Mouse (Mus musculus): ENCODE data around the gene Otop1. TPM values are rescaled to one million over a fixed set of nuclear protein-coding genes. Genes with fewer than 3 reads are reported as not detected.

Gene Otop1
- total RNA-seq, 2 experiments from 2014 or later = 0.10 to 0.15 TPM

DNA sequence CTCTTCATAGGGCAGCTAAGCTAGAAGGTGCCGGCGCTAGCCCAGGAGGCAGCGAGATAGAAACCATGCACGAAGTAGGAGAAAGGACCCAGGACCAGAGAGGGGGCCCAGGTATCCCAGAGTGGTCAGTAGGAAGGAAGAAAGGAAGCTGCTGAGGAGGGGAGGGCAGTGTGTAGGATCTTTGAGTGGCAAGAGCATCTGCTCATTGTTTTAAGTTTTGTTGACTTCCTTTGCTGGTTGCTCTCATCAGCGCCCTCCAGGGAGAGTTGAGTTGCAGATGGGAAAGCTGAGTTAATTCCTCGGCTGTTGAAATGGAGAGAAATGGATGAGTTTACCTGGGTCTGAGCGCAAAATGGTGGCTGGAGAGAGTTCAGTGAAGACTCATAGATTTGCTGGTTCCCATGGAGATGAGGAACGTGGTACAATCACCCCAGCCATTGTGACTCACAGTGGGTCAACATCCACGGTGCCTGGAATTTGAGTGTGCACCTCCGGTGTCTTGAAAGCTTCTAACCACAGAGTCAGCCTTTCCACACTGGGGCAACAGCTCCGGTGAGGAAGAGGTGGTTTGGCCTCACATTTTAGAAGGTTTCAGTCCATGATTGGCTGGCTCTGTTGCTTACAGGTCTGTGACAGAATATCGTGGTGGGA lies 26.1 kb downstream of the Otop1 start:
- DNase-seq (ENCODE audit: low spot score in 2 of 2) = no peak

DNA sequence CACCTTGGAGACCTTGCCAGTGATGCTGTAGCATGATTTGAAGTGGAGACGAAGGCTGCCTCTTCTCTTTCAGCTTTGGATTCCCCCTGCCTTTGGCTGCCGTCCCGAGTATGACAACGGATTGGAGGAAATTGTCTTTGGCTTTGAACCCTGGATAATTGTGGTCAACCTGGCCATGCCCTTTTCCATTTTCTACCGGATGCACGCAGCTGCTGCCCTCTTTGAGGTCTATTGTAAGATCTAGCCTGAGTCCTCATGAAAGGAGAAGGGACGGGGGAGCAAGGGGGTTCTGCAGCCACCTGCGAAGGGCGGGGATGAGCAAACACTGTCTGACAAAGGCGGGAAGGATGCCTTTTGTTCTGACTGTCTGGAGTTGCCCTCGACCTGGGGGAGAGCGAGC lies 26.9 kb downstream of the Otop1 start:
- DNase-seq (ENCODE audit: low spot score in 2 of 2) = no peak

DNA sequence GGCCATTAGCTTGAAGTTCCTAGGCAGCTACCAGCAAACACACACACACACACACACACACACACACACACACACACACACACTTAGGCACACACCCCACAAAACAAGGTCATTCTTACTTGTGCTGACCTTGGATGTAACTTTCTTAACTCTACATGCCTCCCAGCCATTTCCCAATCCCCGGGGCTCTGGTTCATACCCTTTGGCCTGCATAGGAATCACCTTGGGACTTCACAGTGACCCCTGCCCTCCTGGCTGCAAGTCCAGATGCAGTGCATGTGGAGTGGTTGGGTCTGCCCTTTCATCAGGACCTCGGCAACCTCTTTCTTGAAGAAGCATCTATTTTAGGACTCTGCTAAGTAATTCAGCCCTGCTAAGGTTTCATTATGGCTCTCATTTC lies 29.5 kb downstream of the Otop1 start:
- DNase-seq (ENCODE audit: low spot score in 2 of 2) = no peak

DNA sequence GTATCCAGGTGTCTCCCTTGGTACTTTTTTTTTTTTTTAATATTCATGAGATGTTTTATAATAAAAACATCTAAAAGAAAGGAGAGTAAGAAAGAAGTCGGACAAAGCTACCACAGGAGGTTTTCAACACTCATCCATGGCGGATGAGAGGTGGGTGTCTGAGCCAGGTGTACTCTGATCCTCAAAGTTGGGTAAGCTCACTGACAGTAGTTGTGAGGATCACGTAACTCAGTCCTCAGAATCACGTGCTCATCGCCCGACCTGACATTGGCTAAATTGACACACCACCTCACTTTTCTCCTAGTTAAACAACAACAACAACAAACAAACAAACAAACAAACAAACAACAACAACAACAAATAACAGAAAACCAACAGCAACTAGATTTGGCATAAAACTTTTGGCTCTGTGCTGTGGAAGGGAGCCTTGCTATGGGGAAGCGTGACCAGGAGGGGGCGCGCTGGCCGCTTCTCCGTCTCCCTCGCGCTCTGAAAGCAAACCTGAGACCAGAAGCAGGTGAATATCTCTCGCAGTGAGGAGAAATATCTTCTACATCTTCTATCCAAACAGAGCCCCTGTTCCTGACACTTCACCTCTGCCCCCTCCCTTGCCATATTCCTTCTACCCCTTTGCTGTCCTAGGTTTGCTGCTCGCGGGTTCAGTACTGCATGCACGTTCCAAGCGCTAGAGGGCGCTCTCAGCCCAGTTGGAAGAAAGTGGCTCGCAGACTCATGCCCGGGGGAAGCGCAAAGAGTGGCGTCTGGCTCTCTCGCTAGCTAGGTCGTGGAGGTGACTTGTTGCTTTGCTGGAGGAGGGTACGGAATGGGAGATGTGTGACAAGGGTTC lies 31.7 kb downstream of the Otop1 start:
- peak; percentile 86 to 95 for DNase-seq (ENCODE audit: low spot score in 2 of 2)

DNA sequence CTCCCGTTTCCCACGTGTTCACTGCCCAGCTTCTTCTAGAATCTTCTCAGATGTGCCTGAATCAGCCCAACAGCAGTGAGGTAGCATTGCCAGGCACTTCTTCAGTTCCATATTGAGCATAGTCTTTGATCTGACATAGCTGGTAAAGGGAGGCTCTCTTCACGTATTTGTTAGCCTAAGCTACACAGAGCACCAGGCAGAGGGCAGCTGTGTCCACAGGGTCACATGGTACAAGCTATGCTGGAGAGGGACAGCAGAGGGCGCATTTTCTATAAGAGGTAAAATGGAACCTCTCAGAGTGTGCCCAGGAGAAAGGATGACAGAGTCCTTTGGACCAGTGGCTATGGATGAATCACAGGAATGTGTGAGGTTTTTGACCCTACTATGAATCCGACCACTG lies 33.1 kb downstream of the Otop1 start:
- DNase-seq (ENCODE audit: low spot score in 2 of 2) = peak; percentile 25 to 81

DNA sequence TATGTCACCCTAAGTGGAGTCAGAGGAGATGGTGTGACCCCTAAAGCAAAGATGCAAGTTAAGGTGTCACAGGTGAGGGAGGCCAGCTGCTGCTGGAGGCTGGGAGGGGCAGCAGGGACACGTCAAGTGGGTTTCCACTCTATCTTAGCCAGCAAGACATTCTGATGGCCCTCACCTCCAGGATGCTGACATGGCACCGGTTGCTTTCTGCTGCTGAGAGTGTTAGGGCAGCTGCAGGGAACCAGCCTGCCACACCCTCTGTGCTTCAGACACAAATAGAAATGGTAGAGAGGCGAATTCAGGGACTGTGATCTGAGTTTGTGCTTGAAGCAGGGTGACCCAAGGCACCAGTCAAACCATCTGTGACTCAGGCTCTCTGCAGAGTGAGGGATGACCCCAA lies 34.0 kb downstream of the Otop1 start:
- DNase-seq (ENCODE audit: low spot score in 2 of 2) = no peak

DNA sequence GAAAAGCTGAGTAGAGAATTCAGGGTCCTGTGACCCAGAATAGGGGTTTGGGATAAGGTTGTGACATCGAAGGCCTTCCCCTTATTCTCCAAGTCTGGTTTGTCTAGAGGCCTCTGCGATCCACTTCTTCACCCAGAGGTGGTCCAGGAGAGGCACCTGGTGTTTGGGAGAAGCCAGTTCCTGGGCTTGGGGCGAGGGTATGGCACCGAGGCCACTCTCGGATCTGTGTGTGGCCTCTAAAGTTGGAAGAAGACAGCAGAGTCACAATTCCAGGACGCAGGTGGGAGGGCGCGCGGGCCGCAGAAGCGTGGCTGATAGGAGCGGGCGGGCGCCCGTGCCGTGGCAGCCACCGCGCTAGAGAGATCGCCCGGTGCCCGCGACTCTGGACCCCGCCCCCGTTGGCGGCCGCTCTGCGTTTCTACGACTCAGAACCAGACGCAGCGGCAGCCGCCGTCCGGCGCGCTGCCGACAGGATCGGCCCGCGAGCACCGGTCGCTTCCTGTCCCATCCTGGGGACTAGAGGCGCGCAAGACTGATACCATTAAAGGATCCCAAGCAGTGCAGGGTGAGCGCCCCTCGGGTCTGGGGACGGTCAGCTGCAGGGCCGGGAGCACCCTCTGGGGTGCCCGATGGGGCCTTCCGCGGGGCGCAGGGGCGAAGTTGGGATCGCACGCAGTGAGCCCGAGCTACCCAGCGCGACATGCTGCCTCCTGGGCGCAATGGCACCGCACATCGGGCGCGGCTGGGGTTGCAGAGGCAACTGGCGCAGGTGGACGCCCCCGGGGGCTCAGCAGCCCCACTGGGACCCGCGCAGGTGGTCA lies 43.4 kb downstream of the Otop1 start, which contains the start of gene Drd5:
Gene Drd5, plus strand, starts transcription at position 402 of the 821 bp plus-strand sequence.
- no peak for DNase-seq (ENCODE audit: low spot score in 2 of 2)

DNA sequence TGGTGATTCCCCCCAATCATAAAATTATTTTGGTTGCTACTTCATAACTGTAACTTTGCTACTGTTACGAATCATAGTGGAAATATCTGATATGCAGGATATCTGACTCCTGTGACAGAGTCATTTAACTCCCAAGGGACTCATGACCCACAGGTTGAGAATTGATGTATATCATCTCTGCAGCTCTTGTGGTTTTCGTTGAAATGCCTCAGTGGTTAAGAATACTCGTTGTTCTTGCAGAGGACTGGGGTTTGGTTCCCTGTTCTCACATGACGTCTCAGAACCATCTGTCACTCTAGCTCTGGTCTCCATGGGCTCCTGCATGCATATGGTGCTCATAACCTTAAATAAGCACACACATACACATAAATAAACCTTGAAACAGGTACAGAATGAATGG lies 57.6 kb downstream of the Otop1 start:
- DNase-seq (ENCODE audit: low spot score in 2 of 2) = no peak

DNA sequence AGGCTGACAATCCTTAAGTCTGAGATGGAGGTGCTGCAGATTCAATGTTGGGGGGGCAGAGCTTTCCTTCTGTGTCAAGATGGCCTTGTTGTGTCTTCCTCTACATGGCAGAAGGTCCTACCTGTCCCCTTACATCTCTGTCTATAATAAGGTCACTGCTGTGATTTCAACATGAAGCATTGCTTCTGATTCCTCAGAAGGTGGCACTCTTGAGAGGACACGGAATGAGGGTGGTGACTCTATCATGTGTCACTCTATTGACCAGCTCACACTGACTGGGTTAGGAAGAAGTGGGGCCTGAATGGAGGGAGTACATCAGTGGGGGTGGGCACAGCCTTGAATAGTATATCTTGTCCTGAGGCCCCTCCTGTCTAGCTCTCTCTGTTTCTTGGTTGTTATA lies 58.8 kb downstream of the Otop1 start:
- no peak for DNase-seq (ENCODE audit: low spot score in 2 of 2)

DNA sequence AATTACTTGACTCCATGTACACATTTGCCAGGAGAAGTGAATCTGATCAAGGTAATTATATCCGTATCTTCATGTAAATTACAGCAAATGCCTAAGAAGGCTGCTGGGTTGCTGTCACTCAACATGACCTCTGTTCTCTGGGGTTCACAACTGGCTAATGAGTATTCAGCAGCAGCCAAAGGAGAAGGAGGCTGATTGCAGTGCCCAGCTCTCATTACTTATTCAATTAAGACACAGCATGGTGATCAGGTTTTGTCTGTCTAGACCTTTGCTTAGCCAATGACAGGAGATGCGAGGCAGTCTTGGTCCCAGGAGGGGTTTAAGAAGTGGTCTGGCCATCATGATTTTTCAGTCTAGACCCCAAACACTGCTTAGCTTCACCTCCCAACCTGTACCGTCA lies 67.3 kb downstream of the Otop1 start:
- DNase-seq (ENCODE audit: low spot score in 2 of 2) = no peak

DNA sequence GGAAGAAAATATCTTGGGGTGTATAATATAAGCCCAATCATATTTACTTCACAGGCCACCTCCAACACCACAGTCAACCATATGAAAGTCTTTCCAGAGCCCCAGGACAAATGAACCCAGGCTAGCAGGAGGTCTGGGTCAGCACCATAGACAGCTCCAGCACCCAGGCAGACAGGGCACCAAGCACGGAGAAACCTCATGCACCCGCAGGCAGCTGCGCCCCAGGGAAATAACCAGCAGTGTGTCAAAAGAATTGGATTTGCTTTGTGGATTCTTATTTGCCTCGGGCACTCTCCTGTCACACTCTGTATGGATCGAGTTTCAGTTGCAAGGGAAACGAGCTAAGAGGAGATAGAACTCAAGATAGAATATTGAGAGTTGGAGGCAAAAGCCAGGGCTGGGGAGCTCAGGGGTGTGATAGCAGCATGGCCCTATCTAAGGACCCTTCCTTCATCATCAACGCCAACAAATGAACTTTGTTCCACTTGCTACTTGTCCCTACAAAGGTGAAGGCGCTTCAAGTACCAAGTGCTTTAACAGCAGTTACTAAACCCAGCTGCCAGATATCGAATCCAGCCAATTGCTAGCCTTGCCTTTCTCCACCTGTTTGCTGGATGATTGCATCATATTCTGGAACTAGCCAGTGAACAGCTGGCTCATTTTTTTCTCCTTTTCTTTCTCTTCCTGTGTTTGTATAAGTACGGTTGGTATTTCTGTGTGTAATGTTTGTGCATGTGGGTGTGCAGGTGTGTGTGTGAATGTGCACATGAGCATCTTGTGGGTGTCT lies 71.1 kb downstream of the Otop1 start:
- DNase-seq (ENCODE audit: low spot score in 2 of 2) = no peak

DNA sequence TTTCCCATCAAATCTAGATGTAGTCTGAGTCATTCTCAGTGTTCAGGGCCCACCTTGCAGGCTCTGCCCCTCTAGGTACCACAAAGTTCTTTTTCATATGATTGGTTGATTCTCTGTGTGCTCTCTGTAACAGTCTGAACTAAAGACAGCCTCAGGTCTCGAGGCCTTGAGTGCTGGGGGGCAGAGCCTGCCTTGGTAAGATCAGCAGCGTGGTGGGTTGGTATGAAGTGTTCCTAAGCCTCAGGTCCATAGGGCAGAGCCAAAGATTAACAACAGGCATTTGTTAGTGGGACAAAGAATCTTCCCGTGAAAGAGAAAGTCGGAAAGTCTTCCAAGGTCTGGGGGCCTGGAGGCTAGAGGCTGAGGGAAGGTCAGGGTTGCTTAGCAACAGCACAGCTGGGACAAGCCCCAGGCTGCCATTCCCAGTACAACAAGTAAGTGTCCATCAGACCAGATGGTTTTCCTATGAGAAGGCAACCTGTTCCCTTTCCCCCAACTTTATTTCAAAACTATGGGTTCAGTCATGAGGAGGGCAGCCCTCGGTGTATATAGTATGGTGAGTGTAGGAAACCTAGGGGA lies 74.7 kb downstream of the Otop1 start:
- DNase-seq (ENCODE audit: low spot score in 2 of 2) = no peak

Other genes with a start within 250 kb of the Otop1 start
- 10 to 100 TPM; 38.3 to 40.9 TPM for gene Stx18, start 237.2 kb upstream of the Otop1 start, total RNA-seq (2021)
- 100 to 1,000 TPM; 425 to 451 TPM for gene Nsg1, start 116.1 kb upstream of the Otop1 start, total RNA-seq (2021)
- gene Zbtb49, start 55.5 kb upstream of the Otop1 start, total RNA-seq (2021) = 10 to 100 TPM; 18.5 to 20.1 TPM
- 10 to 100 TPM; 10.0 to 10.8 TPM for gene Lyar, start 55.5 kb upstream of the Otop1 start, total RNA-seq (2021)
- 10 to 100 TPM; 29.7 to 31.1 TPM for gene Tmem128, start 15.8 kb upstream of the Otop1 start, total RNA-seq (2021)
- 10 to 100 TPM; 14.9 to 16.9 TPM for gene Drd5, start 43.4 kb downstream of the Otop1 start, total RNA-seq (2021)
- gene Slc2a9, start 227.2 kb downstream of the Otop1 start, total RNA-seq (2021) = 1 to 10 TPM; 2.4 to 3.3 TPM